Mouse (Mus musculus) hematopoietic stem cell, adult 5-6 weeks (primary cell): ENCODE results near the gene Ccdc124. TPM values are rescaled to one million over a fixed set of nuclear protein-coding genes. Genes with fewer than 3 reads are reported as not detected.
"Not testable (repeated sequence)": the region's sequence is repeated elsewhere in the genome, so short reads cannot be mapped to it uniquely, and the experiment has no call there.

Experiments used
- ATAC-seq, 2 experiments: fragments of 125-278 bp in 1 of 2; replicated peaks in 1 of 2; 2 replicates each; pipeline ENCODE4 v1.8.0; 2016 to 2017; ENCODE audit warnings: inconsistent platforms in 2 of 2, mild to moderate bottlenecking in 2 of 2, moderate number of reproducible peaks in 2 of 2, low read depth in 1 of 2, moderate TSS enrichment in 1 of 2; ENCODE audit not compliant: low FRiP score in 2 of 2, poor library complexity in 2 of 2, severe bottlenecking in 2 of 2, insufficient read depth in 1 of 2, low TSS enrichment in 1 of 2
- total RNA-seq: library from RNA; stranded (forward); fragments of 172-1452, 232-1000 nt; gene quantifications from 2 replicates; pipeline ENCODE4 v1.2.3, GENCODE M21; 2017

The Ccdc124 gene
- total RNA-seq, 1 experiment from 2014 or later, result 20.1 TPM

DNA sequence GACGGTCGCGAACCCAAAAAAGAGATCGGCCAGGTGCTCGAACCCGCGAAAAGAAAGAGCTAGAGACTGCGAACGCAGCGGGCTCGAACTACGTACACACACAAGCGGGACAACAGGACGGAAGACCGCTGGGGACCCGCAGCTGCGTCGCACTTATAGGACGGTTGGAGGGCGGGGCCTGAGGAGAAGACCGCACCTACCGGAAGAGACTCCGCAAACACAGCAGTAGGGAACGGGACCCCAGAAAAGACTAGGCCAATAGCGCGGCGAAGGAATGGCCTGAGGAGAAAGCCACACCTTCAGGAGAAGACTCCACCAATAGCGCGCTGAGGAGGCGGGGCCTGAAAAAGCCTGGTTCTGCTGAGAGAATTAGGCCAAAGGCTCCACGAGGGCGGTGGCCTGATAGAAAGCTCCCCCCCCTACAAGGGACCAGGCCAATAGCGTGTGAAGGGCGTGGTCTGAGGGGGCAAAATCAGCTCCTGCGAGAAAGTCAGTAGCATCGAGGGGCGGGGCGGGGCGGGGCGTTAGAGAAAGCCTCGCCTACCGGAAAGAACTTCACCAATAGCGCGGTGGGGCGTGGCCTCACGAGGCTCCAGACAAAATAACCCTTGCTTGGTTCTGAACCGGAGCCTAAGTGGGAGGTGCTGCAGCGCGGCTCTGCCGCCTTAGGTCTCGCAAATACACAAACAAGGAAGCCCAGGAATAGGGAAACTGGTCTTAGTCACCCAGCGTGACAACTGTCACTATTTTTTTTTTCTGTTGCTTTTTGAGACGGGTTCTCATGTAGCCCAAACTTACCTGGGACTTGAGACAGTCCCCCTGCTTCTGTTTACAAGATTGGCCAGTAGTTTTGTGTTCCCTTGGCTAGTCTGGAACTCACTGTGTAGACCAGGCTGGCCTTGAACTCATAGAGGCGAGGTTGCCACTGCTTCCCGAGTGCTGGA lies 34.1 kb downstream of the Ccdc124 start, which contains the start of gene Arrdc2:
Arrdc2 (minus strand) TSS at position 313 of the 944 bp plus-strand sequence.
- peak; percentile 86 to 87 for ATAC-seq

DNA sequence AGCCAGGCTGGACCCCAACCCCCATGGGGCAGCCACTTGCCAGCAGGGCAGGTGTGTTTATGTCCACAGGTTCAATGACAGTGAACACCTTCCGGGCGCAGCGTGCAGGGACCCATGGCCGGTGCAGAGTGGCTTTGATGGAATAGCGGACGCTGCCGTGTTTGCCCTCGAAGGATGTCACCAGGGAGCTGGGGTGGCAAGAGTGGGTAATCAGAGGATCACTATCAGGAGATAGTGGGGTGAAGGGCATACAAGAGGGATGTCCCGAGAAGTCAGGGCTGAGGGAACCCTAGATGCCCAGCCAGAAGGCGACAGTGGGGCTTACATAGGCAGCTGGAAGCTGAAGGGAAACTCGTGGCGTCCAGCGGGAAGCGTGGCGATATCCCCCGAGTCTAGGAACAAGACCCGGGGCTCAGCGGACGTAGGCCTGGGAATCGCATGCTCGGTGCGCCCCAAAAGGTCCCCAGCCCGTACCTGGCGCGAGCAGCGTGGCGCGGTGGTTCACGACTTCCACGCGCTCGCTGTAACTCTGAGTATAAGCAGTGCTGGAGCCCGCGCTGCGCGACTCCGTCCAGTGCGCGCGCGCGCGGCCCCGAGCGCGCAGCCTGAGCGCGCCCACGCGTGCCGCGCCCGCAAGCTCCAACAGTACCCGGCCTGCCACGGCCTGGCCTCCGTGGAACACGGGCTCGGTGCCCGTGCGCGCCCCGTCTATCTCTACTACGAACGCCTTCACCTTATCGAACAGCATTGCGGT lies 34.9 kb downstream of the Ccdc124 start:
- ATAC-seq, result no peak; a peak in 1 of 4 replicates

DNA sequence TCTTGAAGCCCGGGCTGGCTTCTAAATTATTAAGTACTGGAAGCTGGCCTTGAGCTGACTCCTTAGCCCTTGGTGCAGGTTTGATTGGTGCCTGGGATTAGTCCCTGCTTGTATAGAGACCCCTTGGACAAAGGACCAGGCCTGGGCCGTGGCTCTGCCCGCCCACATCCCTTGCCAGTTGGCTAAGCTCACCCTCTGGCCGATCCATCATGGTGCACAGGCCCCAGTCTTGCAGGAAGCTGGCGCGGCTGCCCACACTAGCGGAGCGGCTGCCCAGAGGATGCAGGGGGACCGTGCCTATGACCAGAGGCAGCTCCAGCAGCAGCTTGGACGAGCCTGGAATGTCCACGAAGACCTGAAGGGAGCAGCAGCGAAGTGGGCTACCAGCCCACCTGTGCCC lies 37.1 kb downstream of the Ccdc124 start:
- no peak for ATAC-seq

DNA sequence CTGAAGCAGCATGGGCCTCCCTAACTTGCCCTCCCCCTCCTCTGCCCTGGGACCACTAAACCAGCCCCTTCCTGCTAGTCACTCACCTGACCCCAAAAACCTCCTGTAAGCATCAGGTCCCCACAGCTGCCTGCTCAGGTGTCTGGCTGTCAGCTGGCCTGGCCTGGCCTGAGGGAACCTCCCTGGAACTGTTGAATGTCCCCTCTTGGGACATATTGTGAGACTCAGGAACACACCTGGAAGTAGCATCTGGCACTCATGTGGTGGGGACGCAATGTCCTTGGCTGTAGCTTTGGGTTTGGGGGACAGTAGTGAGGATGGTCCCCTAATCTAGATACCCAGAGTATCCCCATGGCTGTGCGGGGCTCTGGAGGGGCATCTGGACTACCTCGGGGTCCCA lies 39.7 kb downstream of the Ccdc124 start:
- no peak for ATAC-seq

DNA sequence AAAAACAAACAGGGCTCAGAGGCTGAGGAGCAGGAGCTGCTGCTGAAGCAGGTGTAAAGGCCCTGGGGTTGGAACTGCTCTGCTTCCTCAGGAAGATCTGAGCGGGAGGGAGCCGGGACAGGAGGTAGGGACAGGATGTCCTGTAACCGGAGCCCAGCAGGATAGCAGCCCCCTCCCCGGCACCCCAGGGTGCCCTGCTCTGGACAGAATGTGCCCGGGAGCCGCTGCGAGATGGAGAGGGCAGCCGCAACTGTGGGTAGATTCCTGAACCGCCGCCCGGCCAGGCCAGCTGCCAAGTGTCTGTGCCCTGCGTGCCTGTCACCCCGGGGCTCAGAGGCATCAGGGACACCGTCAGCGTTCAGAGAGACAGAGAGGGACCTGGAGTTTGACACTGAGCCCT lies 40.2 kb downstream of the Ccdc124 start:
- ATAC-seq, result no peak

DNA sequence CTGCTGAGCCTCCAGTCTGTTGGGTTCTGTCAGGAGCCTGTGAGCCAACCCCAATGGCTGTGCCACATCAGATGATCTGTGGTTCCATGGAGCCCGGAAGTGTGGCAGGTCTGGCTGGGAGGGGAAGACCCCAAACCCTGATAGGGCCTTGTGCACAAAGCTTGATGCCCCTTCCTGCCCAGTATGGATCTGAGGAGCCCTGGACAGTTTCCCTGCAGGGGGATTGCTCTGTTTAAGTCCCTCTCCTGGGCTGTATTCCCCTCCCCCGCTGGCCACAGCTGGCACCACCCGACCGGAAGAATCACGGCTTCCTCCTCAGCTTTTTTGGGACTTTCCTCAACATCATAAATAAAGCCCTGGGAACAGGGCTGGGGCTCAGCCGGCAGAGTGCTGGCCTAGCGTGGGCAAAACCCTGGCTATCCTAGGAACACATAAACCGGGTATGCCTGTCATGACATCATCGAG lies 40.7 kb downstream of the Ccdc124 start:
- ATAC-seq, result peak; percentile 66 to 72; a peak in 3 of 4 replicates

DNA sequence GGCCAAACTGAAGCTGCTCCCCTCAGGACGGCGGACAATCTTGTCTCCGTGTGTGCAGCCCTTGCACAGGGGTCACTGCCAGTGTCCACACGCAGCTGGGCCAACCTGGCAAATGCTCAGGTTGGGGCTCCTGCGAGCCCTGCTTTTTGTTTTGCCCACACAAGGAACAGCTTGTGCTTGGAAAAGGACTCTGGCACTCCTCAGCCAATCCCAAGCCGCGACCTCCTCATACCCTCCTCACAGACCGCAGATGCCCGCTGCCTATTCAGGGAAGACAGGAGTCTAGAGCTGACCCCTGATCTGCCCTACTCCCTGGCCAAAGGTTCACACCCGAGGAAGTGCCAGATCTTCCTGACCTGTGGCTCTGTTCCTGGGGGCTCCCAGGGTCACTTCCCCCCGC lies 41.4 kb downstream of the Ccdc124 start:
- ATAC-seq, result no peak

DNA sequence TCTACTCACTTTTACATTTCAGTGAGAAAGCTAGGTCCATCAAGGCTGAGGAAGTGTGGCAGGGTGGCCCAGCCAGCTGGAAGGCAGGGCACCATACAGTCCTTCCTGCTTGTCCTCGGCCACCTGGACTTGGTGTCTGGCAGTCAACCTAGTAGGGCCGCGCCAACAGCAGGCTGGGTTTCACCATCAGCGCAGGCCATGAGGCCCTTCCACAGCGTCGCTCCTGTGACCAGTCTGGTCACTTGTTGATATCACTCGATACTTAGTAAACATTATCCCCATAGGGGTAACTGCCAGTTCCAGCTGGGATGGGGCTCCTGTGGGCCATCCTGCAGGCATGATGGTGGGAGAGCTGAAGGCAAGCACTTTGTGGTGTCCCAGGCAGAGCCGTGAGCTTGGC lies 42.2 kb downstream of the Ccdc124 start:
- no peak for ATAC-seq

DNA sequence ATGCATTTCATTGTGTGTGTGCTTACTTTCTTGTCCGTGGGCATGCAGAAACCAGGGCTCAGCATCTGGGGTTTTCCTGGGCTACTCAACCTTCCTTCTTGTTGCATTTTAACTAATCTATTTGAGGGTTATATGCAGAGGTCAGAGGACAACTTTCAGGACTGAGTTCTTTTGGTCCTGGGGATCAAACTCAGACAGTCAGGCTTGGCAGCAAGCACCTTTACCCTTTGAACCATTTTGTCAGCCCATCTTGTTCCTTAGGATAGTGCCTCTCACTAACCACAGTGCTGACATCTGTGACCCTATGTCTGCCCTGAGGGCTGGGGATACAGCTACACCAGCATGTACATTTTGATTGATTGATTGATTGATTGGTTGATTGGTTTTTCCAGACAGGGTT lies 45.9 kb downstream of the Ccdc124 start:
- ATAC-seq, result no peak

DNA sequence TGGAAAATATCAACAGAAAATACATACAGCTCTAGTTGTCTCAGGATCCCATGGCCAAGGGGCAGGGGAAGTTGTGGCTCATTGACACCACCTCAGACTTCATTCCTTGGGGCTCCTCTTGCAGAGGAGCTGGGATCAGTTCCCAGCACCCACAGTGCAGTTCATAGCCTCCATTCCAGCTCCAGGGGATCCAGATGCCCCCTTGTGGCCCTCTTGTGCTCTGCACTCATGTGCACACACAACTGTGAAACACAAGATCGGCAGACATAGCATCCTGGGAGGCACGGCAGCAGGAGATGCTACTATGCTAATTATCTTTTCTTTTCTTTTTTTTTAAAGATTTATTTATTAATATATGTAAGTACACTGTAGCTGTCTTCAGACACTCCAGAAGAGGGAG lies 46.7 kb downstream of the Ccdc124 start:
- 0 out of 4 replicates have a peak, but pooled peaks of 1 of the 2 experiments have one; percentile 32 for ATAC-seq

DNA sequence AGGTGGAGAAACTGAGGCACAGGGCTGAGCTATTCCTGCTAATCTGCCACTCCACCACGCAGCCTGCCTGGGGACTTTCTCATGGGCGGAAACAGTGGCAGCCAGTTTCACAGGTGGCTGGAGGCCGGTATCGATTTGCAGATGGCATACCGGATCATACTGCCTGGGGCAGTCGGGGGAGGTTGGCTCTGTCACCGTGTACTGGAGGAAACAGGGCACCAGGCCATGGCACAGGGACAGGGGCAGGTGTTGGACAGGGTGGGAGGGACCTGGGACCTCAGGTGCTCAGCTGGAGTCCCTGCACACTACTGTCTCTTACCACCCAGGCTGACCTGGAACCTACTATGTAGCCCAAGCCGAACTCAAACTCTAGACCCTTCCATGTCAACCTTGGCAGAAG lies 47.9 kb downstream of the Ccdc124 start:
- no peak for ATAC-seq

DNA sequence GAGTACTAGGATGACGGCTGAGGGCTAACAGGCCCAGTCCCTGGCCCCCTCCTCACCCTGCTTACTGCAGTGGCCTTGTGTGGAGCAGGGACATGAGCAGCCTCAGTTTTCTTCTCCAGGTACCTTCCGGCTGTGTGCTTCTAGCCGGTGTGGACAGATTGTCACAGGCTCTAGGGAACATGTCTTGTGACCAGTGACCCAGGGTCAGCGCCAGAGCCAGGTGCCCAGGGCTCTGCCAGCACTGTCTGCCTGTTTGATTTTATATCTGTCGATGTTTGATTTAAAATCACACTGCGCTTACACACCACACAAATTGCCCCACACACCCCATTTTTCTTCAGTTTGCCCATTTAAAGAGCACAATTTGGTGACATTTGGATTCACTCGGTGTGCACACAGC lies 49.9 kb downstream of the Ccdc124 start:
- no peak for ATAC-seq

DNA sequence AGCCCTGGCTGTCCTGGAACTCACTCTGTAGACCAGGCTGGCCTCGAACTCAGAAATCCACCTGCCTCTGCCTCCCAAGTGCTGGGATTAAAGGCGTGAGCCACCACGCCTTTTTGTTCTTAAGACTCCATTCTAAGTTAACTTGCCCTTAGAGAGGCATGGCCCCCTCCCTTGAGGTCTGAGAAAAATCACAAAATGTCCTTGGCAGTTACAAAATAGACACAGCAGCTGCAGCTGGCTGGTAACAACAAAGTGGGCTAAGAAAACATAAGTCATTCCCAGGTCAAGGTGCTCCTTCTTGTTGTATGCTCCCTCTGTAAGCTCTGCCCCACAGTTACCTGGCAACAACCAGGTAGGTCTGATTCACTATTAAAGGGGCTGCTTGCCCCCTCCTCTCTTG lies 51.1 kb downstream of the Ccdc124 start:
- ATAC-seq, result not testable (repeated sequence)

DNA sequence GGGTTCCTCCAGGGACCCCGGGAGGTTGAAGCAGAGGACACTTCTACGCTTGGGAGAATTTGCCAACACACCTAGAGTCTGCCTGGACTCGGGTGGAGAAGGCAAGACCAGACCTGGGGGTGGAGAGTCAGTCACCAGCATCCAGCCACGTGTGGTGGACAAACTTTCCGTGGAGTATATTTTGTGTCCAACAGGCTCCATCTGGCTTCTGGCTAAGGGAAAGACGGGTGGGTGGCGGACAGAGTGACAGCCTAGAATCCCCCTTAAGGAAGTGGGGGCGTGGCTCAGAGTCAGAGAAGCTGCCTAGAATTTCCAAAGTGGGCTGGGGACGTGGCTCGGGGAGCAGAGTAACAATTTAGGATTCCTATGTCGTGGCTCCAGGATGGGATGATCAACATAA lies 51.7 kb downstream of the Ccdc124 start:
- no peak for ATAC-seq

DNA sequence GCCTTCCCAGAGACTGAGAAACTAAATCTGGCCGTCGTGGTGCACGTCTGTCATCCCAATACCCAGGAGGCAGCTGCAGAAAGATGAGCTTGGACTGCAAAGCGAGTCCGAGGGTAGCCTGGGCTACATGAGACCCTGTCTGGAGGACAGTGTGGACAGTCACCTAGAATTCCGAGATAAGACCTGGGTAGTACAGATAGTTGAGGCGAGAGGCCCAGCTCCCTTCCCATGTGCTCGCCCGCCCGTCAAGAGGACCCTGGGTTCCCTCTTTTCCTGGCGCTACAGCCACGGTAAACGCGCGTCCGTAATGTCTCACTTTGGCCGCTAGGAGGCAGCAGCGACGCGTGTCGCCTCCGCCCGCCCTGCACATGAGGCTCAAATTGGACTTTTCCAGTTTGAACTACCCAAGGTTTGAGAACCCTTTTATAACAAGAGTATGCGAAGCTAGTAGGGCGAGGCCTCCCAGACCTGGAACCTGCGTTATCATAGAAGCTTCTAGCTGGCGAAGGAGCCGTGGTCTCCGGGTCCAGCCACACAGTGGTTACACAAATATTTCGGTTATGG lies 52.3 kb downstream of the Ccdc124 start:
- ATAC-seq, result peak; percentile 85 to 88

DNA sequence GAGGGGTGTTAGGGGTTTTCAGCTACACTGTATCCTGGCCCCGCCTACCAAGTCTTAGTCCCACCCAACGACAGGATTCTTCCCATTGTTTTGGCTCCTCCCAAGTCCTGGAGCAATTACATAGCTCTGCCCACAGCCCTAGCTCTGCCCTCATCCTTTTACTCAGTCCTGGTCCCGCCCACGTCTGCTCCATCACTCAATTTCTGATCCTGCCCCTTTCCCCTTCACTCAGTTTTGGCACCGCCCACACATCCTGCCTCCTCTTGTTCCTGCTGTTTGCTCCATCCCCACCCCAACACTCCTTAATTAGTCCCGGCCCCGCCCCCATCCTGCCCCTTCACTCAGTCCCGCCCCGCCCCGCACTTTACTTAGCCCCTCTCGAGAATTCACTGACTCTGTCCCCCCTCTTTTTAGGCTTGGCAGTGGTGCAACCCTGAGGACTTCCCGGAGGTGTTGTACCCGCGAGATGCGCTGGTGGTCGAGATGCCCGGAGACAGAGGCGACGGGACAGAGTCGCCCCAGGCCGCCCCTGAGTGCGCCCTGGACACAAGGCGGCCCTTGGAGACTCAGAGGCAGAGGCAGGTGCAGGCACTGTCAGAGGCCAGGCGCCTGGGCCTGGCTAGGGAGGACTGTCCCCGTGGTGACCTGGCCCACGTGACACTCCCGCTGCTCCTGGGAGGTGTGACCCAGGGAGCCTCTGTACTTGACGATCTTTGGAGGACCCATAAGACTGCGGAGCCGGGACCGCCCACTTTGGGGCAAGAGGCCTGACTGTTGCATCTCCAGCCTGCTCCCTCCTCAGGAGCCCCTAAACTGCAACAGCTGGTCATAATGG lies 53.4 kb downstream of the Ccdc124 start:
- no peak for ATAC-seq
